Mouse (Mus musculus) bone marrow macrophage, adult 2 months (primary cell): ENCODE results near the gene Fezf1.

ENCODE experiments used
- CTCF ChIP-seq: IDR thresholded peaks from 2 replicates; pipeline ENCODE4 v1.5.1; 2012; ENCODE audit warnings: low read depth, mild to moderate bottlenecking, low read length, moderate library complexity
- POLR2A ChIP-seq: IDR thresholded peaks from 2 replicates; pipeline ENCODE4 v1.6.1; 2012; ENCODE audit warnings: mild to moderate bottlenecking, low read depth, low read length, borderline replicate concordance

- TF ChIP-seq CTCF (no peak), POLR2A (no peak)
These were observed 24.4 kb upstream of the Fezf1 start for GRCm38 (mm10) chr6:23272542-23272941.
